Mouse (Mus musculus) MEL-GATA-1-ER (cell line): ENCODE results near the gene Nrsn1.
A peak's percentile ranks its signal among the peaks of the same experiment; 100 is the strongest.
"Not testable (repeated sequence)": the region's sequence is repeated elsewhere in the genome, so short reads cannot be mapped to it uniquely, and the experiment has no call there.

Experiments used
- DNase-seq: peaks from one replicate; pipeline ENCODE4 v3.0.0-alpha.2; 2012; ENCODE audit warnings: low read depth; ENCODE audit errors: extremely low read depth

Nrsn1 gene

DNA sequence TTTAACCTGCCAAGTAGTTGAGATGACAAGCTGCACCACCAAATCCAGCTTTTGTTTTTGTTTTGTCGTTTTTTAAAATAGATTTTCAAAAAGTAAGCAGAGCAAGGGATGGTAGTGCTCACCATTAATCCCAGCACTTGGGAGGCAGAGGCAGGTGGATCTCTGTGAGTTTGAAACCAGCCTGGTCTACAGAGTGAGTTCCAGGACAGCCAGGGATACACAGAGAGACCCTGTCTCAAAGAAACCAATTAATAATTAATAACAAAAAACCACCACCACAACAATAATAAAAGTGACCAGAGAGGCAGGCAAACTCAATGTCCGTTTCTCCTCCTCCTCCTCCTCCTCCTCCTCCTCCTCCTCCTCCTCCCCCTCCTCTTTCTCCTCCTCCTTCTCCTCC, at the start of gene Nrsn1:
TSS of gene Nrsn1 (minus strand) at position 101 of the 400 bp plus-strand sequence.
- DNase-seq: not testable (repeated sequence)

- DNase-seq: no peak
Observed at GRCm38 (mm10) chr13:25312059-25312458, 41.8 kb upstream of the Nrsn1 start.

GRCm38 (mm10) chr13:25310068-25310467, 39.8 kb upstream of the Nrsn1 start:
- no peak for DNase-seq

DNA sequence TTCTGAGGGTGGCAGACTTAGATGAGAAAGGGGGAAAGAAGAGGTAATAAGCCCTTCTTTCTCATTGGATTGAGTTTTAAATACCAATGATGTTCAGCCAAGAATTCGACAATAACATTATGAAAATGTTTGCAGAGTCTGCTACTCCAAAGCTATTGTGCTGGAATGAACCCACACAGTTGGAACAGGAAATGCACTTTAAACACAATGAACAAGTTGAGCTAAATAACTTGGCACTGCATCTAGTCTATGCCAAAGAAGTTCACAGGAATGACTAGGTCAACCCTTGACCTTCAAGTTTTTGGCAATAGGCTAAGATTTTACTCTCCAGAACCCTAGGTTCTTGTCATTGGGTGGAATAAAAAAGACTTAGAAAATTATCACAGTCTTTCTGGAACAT, 18.4 kb upstream of the Nrsn1 start:
- no peak for DNase-seq

- no peak for DNase-seq
Observed at GRCm38 (mm10) chr13:25274934-25275565, 4.7 kb upstream of the Nrsn1 start.

DNA sequence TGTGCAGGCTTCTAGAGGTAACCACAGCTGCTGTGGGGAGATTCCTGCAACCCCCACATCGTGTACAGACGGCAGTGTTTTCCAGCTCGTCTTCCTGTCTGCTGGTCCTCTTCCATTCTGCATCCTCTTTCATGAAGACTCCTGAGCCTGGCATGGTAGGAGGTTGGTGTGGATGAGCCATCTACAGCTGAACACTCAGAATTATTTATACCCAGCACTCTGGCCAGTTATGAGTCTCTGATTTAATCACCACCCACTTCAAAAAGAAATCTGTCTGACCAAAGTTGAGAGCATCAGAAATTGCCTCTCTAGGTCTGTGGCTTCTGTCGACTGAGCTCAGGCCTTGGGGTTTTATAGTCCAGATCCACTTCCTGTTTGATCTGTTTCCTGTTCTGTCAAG, 1.9 kb upstream of the Nrsn1 start:
- DNase-seq: no peak

- DNase-seq: no peak
Observed at GRCm38 (mm10) chr13:25269569-25270268, 583 bp downstream of the Nrsn1 start.

DNA sequence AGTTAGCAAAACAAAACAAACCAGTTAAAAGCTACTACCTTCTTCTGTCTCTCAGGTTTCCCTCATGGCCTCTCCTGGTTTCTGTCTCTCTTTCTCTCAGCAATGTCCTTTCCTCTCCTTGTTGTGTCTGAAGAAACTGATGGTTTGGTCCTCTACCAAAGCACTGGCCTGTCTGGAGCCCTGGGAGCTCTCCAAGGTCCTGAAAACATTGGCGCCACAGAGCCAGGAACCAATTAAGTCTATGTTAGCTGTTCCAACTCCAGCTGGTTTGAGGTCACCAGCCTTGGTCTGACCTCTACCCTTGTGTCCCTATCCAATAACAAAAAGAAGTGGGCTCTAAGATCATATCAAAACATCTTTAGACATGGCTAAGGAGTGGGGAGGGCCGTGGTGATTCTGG, 1.3 kb downstream of the Nrsn1 start:
- DNase-seq: no peak

DNA sequence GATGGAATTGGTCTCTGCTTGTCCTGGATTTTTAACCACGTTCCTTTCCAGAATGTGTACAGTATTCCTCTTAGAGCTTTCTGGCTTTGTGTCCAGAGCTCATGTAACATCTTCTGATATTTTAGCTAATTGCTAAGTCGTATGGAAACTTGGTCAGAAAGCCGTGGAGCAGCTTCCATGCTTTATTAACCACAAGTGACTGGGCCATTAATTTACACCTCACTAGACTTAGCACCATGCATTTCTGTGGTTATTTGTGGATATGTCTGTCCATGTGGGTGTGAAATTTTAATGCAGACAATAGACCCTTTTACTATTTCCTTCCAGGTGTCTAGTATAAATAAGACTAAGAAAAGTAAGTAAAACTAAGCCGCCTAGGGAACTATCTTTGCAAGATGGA, 7.6 kb downstream of the Nrsn1 start:
- no peak for DNase-seq

DNA sequence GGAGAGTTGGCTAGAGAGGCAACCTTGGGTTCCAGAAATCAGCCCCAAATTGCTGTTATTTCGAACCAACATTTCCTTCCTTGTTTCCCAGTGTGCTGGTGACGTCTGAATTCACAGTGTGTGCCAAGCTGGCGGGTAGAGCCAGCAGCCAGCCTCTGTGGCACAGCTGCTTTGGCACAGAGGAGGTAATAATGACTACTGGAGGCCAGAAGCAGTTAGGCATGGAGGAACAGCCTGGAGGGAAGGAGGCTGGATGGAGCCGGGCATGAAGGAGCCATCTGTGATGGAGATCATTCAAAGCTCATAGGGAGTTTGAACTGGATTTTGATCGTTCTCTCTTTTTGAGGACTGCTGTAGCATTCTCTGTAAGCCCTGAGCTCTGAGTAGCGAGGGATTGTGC, 12.7 kb downstream of the Nrsn1 start:
- DNase-seq: no peak

- no peak for DNase-seq
Observed at GRCm38 (mm10) chr13:25254478-25255263, 15.6 kb downstream of the Nrsn1 start.

DNA sequence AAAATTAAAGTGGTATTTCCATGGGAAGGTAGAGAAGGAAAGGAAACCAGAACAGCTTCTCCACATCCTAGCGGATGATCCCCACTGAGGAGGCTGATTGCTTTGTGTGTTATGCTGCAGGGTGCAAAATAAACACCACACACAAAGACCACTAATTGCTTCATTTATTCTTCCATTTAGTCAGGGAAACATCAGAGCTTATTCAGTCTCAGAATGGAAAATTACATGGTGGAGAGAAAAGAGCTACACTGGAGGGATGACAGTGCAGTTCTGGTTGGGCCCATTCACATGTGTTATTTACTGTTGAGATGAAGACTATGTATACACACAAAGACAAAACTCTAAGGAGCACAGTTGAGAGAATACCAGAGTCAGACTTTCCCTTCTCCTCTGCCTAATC, 18.4 kb downstream of the Nrsn1 start:
- DNase-seq: no peak

DNA sequence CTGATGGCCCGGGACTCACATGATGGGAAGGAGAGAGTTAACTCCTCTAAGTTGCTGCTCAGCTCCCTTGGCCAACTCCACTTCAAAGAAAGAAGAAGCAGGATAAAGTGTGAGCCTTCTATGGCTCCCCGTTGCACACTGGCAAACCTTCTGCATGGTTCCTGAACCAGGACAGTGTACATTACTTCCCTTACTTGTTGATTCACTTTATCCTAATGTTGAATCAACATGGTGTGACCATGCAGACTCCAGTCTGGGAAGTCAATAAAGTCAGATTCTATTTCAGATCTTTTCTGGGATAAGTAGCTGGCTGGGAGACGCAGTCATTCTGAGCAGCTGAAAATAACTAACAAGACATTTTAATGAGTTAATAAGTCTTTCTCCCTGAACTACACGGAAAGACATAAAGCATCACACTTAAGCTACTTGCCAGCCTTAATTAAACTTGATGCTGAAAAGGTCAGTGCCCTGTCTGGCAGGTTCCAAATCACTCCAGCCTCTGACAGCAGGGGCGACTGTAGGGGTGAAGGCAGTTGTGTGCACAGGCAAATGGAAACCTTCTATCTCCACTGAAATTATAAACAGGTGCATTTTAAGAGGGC, 50.0 kb downstream of the Nrsn1 start:
- DNase-seq: no peak

GRCm38 (mm10) chr13:25218394-25218793, 51.9 kb downstream of the Nrsn1 start:
- peak; percentile 0 for DNase-seq

- no peak for DNase-seq
Observed at GRCm38 (mm10) chr13:25206950-25207349, 63.4 kb downstream of the Nrsn1 start.
